In the genomic region with DNA sequence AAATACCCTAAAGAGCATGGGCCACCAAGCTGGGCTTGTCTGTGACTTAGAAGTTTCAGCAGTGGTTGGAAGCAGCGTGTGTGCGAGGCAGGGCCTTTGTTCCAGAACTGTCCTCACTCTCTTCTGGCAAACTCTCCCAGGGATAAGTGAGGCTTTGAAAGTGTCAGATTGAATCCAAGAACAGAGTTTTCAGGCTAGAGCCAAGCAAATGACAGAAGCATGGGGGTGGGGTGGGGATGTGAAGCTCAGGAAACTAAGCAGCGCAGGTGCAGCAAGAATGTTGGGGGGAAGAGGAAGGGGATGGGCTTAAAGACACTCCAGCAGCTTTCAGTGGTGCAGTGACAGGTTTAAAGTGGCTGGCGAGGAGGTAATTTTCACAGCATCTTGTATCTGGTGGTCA, we compare ENCODE assay signal across 7 mouse cellular contexts.
"Had no signal": no experiment of that assay in that cellular context is flagged by ENCODE, and none has a peak within 500 bp of the region (broad histone marks: within the 10 kb centered on the region; RNA-seq: fewer than 3 reads in every experiment).

No protein-coding gene starts in this region.

- DNase-seq: kidney, adult 18-20 months; kidney, postnatal 10 days; kidney, postnatal 4 days; lung, postnatal 10 days; lung, postnatal 4 days; right cerebral cortex, adult 18-20 months; right cerebral cortex, postnatal 25 days had no signal
